Mouse (Mus musculus) liver, embryonic 12.5 days (tissue): Measurements from ENCODE around the gene Acta1. TPM values are rescaled to one million over a fixed set of nuclear protein-coding genes. Genes with fewer than 3 reads are reported as not detected.

Experiments
- ATAC-seq: fragments of 200-750 bp; cut with Nextera tagmentation; 2 replicates; pipeline ENCODE4 v1.8.0; 2017; ENCODE audit warnings: moderate number of reproducible peaks, mild to moderate bottlenecking, moderate library complexity
- H3K27ac ChIP-seq: fragments of 300-500 bp; sonication (generic); 2 replicates; pipeline ENCODE4 v1.5.1; 2016; ENCODE audit warnings: mild to moderate bottlenecking
- H3K27me3 ChIP-seq: fragments of 300-500 bp; sonication (generic); replicated peaks from 2 replicates; pipeline ENCODE4 v1.6.1; 2016; ENCODE audit warnings: mild to moderate bottlenecking, moderate library complexity
- H3K36me3 ChIP-seq: fragments of 300-500 bp; sonication (generic); 2 replicates; pipeline ENCODE4 v1.6.1; 2016; ENCODE audit warnings: mild to moderate bottlenecking, moderate library complexity
- H3K4me1 ChIP-seq: fragments of 300-500 bp; sonication (generic); 2 replicates; pipeline ENCODE4 v1.6.1; 2016
- H3K4me2 ChIP-seq: fragments of 300-500 bp; sonication (generic); 2 replicates; pipeline ENCODE4 v1.6.1; 2016; ENCODE audit warnings: mild to moderate bottlenecking, moderate library complexity
- H3K4me3 ChIP-seq: fragments of 300-500 bp; sonication (generic); 2 replicates; pipeline ENCODE4 v1.5.1; 2016; ENCODE audit warnings: mild to moderate bottlenecking, moderate library complexity
- H3K9ac ChIP-seq: fragments of 300-500 bp; sonication (generic); 2 replicates; pipeline ENCODE4 v1.6.1; 2016; ENCODE audit warnings: mild to moderate bottlenecking, moderate library complexity
- H3K9me3 ChIP-seq: fragments of 300-500 bp; sonication (generic); replicated peaks from 2 replicates; pipeline ENCODE4 v1.6.1; 2016; ENCODE audit warnings: mild to moderate bottlenecking, moderate library complexity
- WGBS: fragments of 180-500 bp; shearing (Covaris S2); methylation state at CpG from one replicate; pipeline ENCODE4 v1.1.7; 2016; ENCODE audit not compliant: insufficient replicate concordance; 5-methylcytosine and 5-hydroxymethylcytosine counted together
- polyA plus RNA-seq: library from polyadenylated mRNA; unstranded; fragments of >200 nt; fragmentation: Nextera tagmentation; extraction: Ambion mirVana; gene quantifications from 2 replicates; pipeline ENCODE4 v1.2.1, GENCODE M21; 2016

Gene Acta1
- 2.1 and 4.9 TPM in 2 replicates for polyA plus RNA-seq

GRCm38 (mm10) chr8:123894502-123895097 is at the start of gene Acta1:
Acta1 (minus strand) TSS chr8:123894751.
- H3K9ac ChIP-seq = no peak within 1 kb of the TSS
- no peak within 1 kb of the TSS for H3K4me2 ChIP-seq
- H3K4me3 ChIP-seq = no peak within 1 kb of the TSS
- no peaks in the 10 kb centered on the region for H3K9me3 ChIP-seq
- peaks cover 77% of the 10 kb centered on the region for H3K27me3 ChIP-seq
- H3K27ac ChIP-seq = no peak within 1 kb of the TSS
- 27% methylated on average over 15 of the region's 15 CpGs for WGBS
- no peak for ATAC-seq
- peaks cover 21% of the 10 kb centered on the region for H3K36me3 ChIP-seq
- H3K4me1 ChIP-seq = 0 out of 2 replicates have a peak, but pooled peaks cover 4% of the 10 kb centered on the region

DNA sequence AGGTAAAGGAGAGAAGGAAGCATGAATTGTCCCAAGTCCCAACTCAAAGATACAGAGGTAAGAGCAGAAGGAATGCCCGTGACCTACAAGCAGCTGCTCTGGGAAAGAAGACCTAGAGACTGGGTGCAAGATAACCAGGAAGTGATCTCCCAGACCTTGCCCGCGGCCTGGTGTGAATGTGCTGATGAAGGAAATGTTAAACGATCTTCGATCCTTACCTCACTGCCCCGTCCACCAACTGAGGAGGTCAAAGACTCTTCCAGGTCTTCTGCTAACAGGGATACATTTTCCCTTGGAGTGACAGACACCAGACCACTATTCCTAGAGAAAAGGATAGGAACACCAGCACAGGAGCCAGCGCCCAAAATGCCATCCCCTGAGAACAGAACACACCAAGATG is 34.5 kb upstream of the Acta1 start:
- Histone ChIP-seq H3K9ac (no peak overlapping the region), H3K4me1 (no peaks in the 10 kb centered on the region), H3K27ac (no peak overlapping the region), H3K4me2 (no peak overlapping the region), H3K27me3 (no peaks in the 10 kb centered on the region), H3K9me3 (no peaks in the 10 kb centered on the region), H3K4me3 (no peak overlapping the region), H3K36me3 (peaks cover 95% of the 10 kb centered on the region)
- WGBS = 92% methylated on average over 7 of the region's 7 CpGs
- ATAC-seq = no peak

- Histone ChIP-seq H3K27ac (no peak overlapping the region), H3K4me1 (no peaks in the 10 kb centered on the region), H3K4me2 (no peak overlapping the region), H3K9me3 (no peaks in the 10 kb centered on the region), H3K27me3 (no peaks in the 10 kb centered on the region), H3K9ac (no peak overlapping the region), H3K4me3 (no peak overlapping the region), H3K36me3 (peaks cover 95% of the 10 kb centered on the region)
- 81% methylated on average over 3 of the region's 3 CpGs for WGBS
- ATAC-seq = no peak
These were observed 31.1 kb upstream of the Acta1 start for GRCm38 (mm10) chr8:123925671-123926070.

DNA sequence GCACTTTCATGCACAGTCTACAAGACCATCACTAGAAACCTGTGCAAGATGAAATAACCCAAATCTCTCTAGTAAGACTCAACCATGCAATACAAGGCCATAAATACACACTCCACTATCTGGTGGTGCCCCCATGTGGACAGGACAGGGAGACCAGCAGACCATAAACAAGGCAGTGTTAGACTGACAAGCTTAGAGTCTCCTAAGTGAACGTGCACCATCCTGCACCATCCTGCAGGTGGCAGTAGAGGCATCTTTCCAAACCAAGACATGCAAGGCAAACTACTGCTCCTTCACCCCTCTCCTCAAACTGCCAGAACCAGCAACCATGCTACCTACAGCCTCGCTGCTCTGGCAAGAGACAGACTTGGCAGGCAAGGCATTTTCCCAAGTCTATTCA is 30.2 kb upstream of the Acta1 start:
- Histone ChIP-seq H3K27ac (no peak overlapping the region), H3K27me3 (no peaks in the 10 kb centered on the region), H3K4me1 (no peaks in the 10 kb centered on the region), H3K9ac (no peak overlapping the region), H3K36me3 (peaks cover 95% of the 10 kb centered on the region), H3K4me2 (no peak overlapping the region), H3K9me3 (no peaks in the 10 kb centered on the region), H3K4me3 (no peak overlapping the region)
- peak; percentile 72 for ATAC-seq
- whole genome bisulfite sequencing = 16% methylated on average over 2 of the region's 2 CpGs

GRCm38 (mm10) chr8:123914635-123915034 is 20.1 kb upstream of the Acta1 start:
- H3K4me2 ChIP-seq = no peak overlapping the region
- H3K27ac ChIP-seq = no peak overlapping the region
- 92% methylated on average over 3 of the region's 3 CpGs for WGBS
- no peaks in the 10 kb centered on the region for H3K9me3 ChIP-seq
- ATAC-seq = no peak
- H3K36me3 ChIP-seq = peaks cover 100% of the 10 kb centered on the region
- no peak overlapping the region for H3K9ac ChIP-seq
- no peak overlapping the region for H3K4me3 ChIP-seq
- H3K27me3 ChIP-seq = no peaks in the 10 kb centered on the region
- no peaks in the 10 kb centered on the region for H3K4me1 ChIP-seq

DNA sequence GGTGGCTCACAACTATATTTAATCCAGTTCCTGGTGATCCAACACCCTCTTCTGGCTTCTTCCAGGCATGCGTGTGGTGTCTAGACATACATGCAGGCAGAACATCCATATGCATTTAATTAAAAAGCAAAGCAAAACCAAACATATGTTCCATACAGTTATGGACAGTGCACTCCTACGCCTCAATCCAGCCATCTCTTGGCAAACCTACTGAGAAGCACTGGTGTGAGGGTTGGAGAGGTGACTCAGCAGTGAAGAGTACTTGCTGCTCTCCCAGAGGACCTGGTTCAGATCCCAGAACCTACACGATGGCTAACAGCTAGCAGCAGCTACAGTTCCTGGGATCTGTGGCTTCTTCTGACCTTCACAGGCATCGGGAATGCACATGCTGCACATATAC is 17.7 kb upstream of the Acta1 start:
- Histone ChIP-seq H3K27ac (no peak overlapping the region), H3K4me1 (no peaks in the 10 kb centered on the region), H3K4me3 (no peak overlapping the region), H3K27me3 (no peaks in the 10 kb centered on the region), H3K36me3 (peaks cover 100% of the 10 kb centered on the region), H3K9me3 (no peaks in the 10 kb centered on the region), H3K9ac (no peak overlapping the region), H3K4me2 (no peak overlapping the region)
- no peak for ATAC-seq
- WGBS = 91% methylated on average over 4 of the region's 4 CpGs

- Histone ChIP-seq H3K9me3 (no peaks in the 10 kb centered on the region), H3K4me3 (no peak overlapping the region), H3K9ac (no peak overlapping the region), H3K27ac (no peak overlapping the region), H3K36me3 (peaks cover 100% of the 10 kb centered on the region), H3K4me1 (no peaks in the 10 kb centered on the region), H3K4me2 (no peak overlapping the region), H3K27me3 (no peaks in the 10 kb centered on the region)
- ATAC-seq = no peak
- WGBS = 90% methylated on average over 6 of the region's 6 CpGs
These were observed 13.1 kb upstream of the Acta1 start for GRCm38 (mm10) chr8:123907604-123908003.

DNA sequence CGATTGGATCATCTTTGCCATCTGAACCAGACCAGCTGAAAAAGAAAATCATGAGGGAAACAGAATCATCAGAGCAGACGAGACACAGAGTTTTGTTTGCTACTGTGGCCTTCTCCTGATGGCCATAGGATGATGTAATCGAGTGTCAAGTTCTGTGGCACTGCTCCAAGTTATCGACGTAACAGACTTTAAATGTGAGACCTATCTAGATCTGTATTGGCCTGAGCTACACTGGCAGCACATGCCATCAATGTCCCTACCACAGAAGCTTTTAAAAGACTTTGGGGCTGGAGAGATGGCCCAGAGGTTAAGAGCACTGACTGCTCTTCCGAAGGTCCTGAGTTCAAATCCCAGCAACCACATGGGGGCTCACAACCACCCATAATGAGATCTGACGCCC is 8.1 kb upstream of the Acta1 start:
- Histone ChIP-seq H3K27me3 (no peaks in the 10 kb centered on the region), H3K27ac (no peak overlapping the region), H3K9me3 (no peaks in the 10 kb centered on the region), H3K4me1 (no peaks in the 10 kb centered on the region), H3K4me2 (no peak overlapping the region), H3K36me3 (peaks cover 98% of the 10 kb centered on the region), H3K9ac (no peak overlapping the region), H3K4me3 (no peak overlapping the region)
- ATAC-seq = no peak
- WGBS = 79% methylated on average over 7 of the region's 7 CpGs

GRCm38 (mm10) chr8:123899366-123899765 is 4.8 kb upstream of the Acta1 start:
- Histone ChIP-seq H3K9me3 (no peaks in the 10 kb centered on the region), H3K4me2 (no peak overlapping the region), H3K4me3 (no peak overlapping the region), H3K27me3 (peaks cover 29% of the 10 kb centered on the region), H3K4me1 (no peaks in the 10 kb centered on the region), H3K9ac (no peak overlapping the region), H3K36me3 (peaks cover 67% of the 10 kb centered on the region), H3K27ac (no peak overlapping the region)
- WGBS = 89% methylated on average over 7 of the region's 7 CpGs
- ATAC-seq = no peak

- H3K36me3 ChIP-seq = peaks cover 59% of the 10 kb centered on the region
- no peak overlapping the region for H3K27ac ChIP-seq
- no peaks in the 10 kb centered on the region for H3K4me1 ChIP-seq
- ATAC-seq = no peak
- H3K9ac ChIP-seq = no peak overlapping the region
- WGBS = 83% methylated on average over 5 of the region's 5 CpGs
- no peak overlapping the region for H3K4me2 ChIP-seq
- H3K4me3 ChIP-seq = no peak overlapping the region
- peaks cover 37% of the 10 kb centered on the region for H3K27me3 ChIP-seq
- H3K9me3 ChIP-seq = no peaks in the 10 kb centered on the region
These were observed 4.0 kb upstream of the Acta1 start for GRCm38 (mm10) chr8:123898576-123898975.

DNA sequence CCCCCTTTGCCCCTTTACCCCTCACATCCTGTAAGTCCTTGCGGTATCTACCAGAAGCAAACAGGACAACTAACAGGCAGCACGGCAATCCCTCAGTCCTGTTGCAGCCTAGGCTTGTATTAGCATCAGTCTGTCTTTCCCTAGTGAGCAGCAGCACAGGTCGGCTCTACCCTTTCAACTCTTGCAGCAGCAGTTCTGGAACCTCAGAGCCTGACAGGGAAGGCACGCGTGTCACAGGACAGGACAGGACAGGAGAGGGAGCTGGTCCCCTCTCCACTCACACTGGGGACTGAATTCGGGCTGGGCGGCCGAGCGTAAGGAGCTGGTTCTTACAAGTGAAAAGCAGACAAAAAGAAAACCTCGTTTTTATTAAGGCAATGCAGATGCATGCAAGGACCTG is 2.2 kb upstream of the Acta1 start:
- 66% methylated on average over 10 of the region's 10 CpGs for WGBS
- Histone ChIP-seq H3K36me3 (peaks cover 41% of the 10 kb centered on the region), H3K27ac (no peak overlapping the region), H3K4me3 (no peak overlapping the region), H3K9me3 (no peaks in the 10 kb centered on the region), H3K4me2 (no peak overlapping the region), H3K4me1 (0 out of 2 replicates have a peak, but pooled peaks cover 4% of the 10 kb centered on the region), H3K27me3 (peaks cover 55% of the 10 kb centered on the region), H3K9ac (no peak overlapping the region)
- no peak for ATAC-seq

- Histone ChIP-seq H3K36me3 (peaks cover 37% of the 10 kb centered on the region), H3K27me3 (peaks cover 59% of the 10 kb centered on the region), H3K4me3 (no peak overlapping the region), H3K9me3 (no peaks in the 10 kb centered on the region), H3K4me2 (no peak overlapping the region), H3K27ac (no peak overlapping the region), H3K4me1 (0 out of 2 replicates have a peak, but pooled peaks cover 4% of the 10 kb centered on the region), H3K9ac (no peak overlapping the region)
- 64% methylated on average over 13 of the region's 14 CpGs for WGBS
- no peak for ATAC-seq
These were observed 1.8 kb upstream of the Acta1 start for GRCm38 (mm10) chr8:123896366-123896761.
